Mouse (Mus musculus) limb, embryonic 13.5 days (tissue): Measurements from ENCODE around the gene C1qtnf6. TPM values are rescaled to one million over a fixed set of nuclear protein-coding genes. Genes with fewer than 3 reads are reported as not detected.

Experiments
- ATAC-seq: fragments of 200-750 bp; cut with Nextera tagmentation; 2 replicates; pipeline ENCODE4 v1.8.0; 2017; ENCODE audit warnings: low read depth, moderate number of reproducible peaks, moderate TSS enrichment; ENCODE audit not compliant: low FRiP score
- H3K27ac ChIP-seq: fragments of 300-500 bp; sonication (generic); 2 replicates; pipeline ENCODE4 v1.5.1; 2015; ENCODE audit warnings: inconsistent platforms, mild to moderate bottlenecking, moderate library complexity
- H3K27me3 ChIP-seq: fragments of 300-500 bp; sonication (generic); 2 replicates; pipeline ENCODE4 v1.6.1; 2015; ENCODE audit warnings: mild to moderate bottlenecking, inconsistent platforms
- H3K36me3 ChIP-seq: fragments of 300-500 bp; sonication (generic); 2 replicates; pipeline ENCODE4 v1.6.1; 2015; ENCODE audit warnings: inconsistent platforms, mild to moderate bottlenecking, moderate library complexity
- H3K4me1 ChIP-seq: fragments of 300-500 bp; sonication (generic); 2 replicates; pipeline ENCODE4 v1.6.1; 2015; ENCODE audit warnings: inconsistent platforms
- H3K4me2 ChIP-seq: fragments of 300-500 bp; sonication (generic); replicated peaks from 2 replicates; pipeline ENCODE4 v1.6.1; 2015; ENCODE audit warnings: inconsistent platforms, mild to moderate bottlenecking, moderate library complexity
- H3K4me3 ChIP-seq: fragments of 300-500 bp; sonication (generic); 2 replicates; pipeline ENCODE4 v1.5.1; 2015; ENCODE audit warnings: moderate library complexity, mild to moderate bottlenecking, inconsistent platforms
- H3K9ac ChIP-seq: fragments of 300-500 bp; sonication (generic); 2 replicates; pipeline ENCODE4 v1.6.1; 2015; ENCODE audit warnings: mild to moderate bottlenecking, inconsistent platforms
- H3K9me3 ChIP-seq: fragments of 300-500 bp; sonication (generic); 2 replicates; pipeline ENCODE4 v1.6.1; 2016; ENCODE audit warnings: inconsistent platforms
- WGBS: fragments of 180-500 bp; shearing (Covaris S2); methylation state at CpG from one replicate; pipeline ENCODE4 v1.1.7; 2015; 5-methylcytosine and 5-hydroxymethylcytosine counted together
- polyA plus RNA-seq: library from polyadenylated mRNA; unstranded; fragments of >200 nt; fragmentation: Nextera tagmentation; extraction: Ambion mirVana; gene quantifications from 2 replicates; pipeline ENCODE4 v1.2.1, GENCODE M21; 2015

The C1qtnf6 gene
- 32.2 and 34.6 TPM in 2 replicates for polyA plus RNA-seq

DNA sequence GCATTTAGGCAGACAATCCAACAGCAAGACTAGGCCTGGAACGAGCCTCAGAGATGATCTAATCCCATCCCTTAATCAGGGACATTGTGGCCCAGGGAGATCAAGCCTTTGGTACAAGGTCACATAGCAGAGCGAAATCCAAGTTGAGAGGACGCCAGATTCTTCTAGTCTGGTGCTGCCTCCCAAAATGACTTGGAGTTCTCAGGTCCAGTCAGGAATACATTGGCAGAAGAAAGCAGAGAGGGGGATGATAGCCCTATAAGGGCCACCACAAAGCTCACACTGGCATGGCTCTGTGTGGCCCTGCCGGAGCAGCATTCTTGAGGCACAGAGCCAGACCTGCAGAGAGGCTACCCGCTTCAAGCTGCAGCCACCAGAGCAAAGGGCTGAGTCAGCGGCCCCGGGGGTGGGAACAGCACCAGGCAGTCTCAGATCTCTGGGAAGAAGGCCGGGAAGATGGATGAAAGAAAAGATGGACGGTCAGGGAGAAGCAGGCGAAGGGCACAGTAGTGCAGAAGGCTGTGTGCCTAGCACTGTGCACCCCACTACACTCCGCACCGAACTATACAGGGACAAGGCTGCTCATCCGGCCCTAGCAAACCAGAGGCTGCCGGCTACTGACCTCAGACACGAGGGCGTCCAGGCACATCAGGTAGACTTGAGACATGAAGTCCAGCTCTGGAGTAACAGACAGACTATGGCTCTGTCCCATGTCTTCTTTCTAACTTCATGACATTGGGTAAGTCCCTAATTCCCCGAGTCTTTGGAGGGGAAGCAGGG, at the start of gene C1qtnf6:
C1qtnf6 (minus strand) TSS at position 746 of the 780 bp plus-strand sequence.
- Histone ChIP-seq H3K27ac (peak within 1 kb of the TSS; percentile 76), H3K9me3 (no peaks in the 10 kb centered on the region), H3K4me3 (peak within 1 kb of the TSS; percentile 38), H3K4me1 (peaks cover 44% of the 10 kb centered on the region), H3K27me3 (no peaks in the 10 kb centered on the region), H3K4me2 (peak within 1 kb of the TSS; percentile 61), H3K36me3 (no peaks in the 10 kb centered on the region), H3K9ac (peak within 1 kb of the TSS; percentile 65)
- no peak for ATAC-seq
- 73% methylated on average over 17 of the region's 17 CpGs for WGBS

DNA sequence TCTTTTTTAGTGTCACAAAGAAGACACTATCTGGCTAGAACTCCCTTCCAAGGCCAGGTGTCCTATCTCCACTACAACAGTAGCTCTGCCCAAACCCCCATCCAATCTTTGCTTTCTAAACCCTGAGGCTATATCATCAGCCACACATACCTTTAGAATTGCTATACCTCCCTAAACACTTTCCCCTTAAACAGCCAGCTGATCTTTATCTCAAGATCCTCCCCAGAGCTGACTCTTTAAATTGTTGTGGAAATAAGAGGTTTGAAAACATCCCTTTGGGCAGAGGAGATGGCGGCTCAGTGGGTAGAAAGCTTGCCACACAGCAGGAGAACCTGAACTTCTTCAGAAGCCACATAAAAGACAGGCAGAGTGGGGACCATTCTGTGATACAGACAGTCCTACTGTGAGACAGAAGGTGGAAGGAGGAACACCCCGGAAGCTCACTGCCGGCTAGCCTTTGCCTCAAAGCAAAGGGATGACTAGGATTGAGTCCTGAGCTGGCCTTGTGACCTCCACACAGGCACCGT, 45.1 kb upstream of the C1qtnf6 start:
- H3K27me3 ChIP-seq = peaks cover 19% of the 10 kb centered on the region
- no peaks in the 10 kb centered on the region for H3K36me3 ChIP-seq

DNA sequence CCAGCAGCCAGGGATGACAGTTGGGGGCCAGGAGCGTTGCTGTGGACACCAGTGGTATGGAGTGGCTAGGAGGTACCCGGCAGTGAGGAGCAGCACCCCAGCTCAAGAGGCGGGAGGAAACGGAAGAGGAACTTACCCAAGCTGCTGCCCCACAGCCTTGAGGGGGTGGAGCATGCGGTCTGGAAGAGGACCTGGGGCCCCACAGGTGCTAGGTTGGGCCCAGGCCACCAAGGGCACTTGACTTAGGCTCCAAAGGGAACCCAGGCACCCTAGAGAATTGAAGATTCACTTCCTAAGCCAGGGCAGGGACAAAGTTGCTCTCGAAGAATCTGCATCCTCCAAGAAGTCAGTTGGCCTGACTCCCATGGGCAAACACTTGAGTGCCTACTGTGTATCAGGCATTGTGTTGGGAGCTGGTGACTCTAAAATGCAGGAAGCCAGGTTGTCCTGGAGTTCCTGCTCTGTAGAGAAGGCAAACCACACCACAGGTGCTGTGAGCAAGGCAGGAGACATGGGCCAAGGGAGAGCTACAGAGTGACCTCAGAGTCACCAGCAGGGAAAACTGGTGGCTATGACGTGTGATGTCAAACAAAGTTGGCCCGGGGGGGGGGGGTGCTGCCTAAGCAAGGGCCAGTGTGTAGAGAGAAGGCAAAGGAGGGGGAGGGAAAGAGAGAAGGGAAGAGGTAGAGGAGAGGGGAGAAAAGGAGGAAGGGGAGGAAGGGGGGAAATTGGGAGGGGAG, 41.6 kb upstream of the C1qtnf6 start, which contains the start of gene Rac2:
Rac2 (minus strand) TSS at position 126 of the 740 bp plus-strand sequence.
- Histone ChIP-seq H3K9ac (no peak within 1 kb of the TSS), H3K27ac (no peak within 1 kb of the TSS), H3K4me1 (no peaks in the 10 kb centered on the region), H3K9me3 (no peaks in the 10 kb centered on the region), H3K36me3 (no peaks in the 10 kb centered on the region), H3K4me3 (no peak within 1 kb of the TSS), H3K27me3 (peaks cover 5% of the 10 kb centered on the region), H3K4me2 (no peak within 1 kb of the TSS)
- ATAC-seq = no peak
- WGBS = 78% methylated on average over 8 of the region's 8 CpGs

More for the DNA sequence above, 45.1 kb upstream of the C1qtnf6 start:
- WGBS = 79% methylated on average over 3 of the region's 4 CpGs
- no peak overlapping the region for H3K4me3 ChIP-seq
- peaks cover 15% of the 10 kb centered on the region for H3K4me1 ChIP-seq
- no peak overlapping the region for H3K9ac ChIP-seq
- no peak overlapping the region for H3K27ac ChIP-seq
- H3K4me2 ChIP-seq = no peak overlapping the region
- H3K9me3 ChIP-seq = no peaks in the 10 kb centered on the region
- ATAC-seq = no peak

DNA sequence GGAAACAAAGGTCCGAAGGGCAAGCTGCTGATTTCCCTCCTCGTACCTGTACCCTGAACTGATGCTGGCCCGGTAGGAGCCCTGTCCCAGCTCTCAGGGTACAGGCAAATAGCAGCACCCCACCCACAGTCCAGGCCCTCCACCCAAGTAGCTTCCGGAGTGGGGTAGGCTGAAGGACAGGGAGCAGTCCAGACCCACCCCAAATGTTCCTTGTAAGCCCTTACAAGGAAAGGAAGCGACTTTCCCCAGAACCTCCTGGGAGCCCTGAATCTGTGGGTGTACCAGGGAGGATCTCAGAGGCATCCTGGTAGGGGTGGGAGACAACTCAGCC, 41.0 kb upstream of the C1qtnf6 start:
- Histone ChIP-seq H3K9me3 (no peaks in the 10 kb centered on the region), H3K4me3 (no peak overlapping the region), H3K36me3 (no peaks in the 10 kb centered on the region), H3K4me2 (no peak overlapping the region), H3K27me3 (0 out of 2 replicates have a peak, but pooled peaks cover 4% of the 10 kb centered on the region), H3K27ac (no peak overlapping the region), H3K9ac (no peak overlapping the region), H3K4me1 (no peaks in the 10 kb centered on the region)
- ATAC-seq = no peak
- WGBS = 92% methylated on average over 5 of the region's 5 CpGs

DNA sequence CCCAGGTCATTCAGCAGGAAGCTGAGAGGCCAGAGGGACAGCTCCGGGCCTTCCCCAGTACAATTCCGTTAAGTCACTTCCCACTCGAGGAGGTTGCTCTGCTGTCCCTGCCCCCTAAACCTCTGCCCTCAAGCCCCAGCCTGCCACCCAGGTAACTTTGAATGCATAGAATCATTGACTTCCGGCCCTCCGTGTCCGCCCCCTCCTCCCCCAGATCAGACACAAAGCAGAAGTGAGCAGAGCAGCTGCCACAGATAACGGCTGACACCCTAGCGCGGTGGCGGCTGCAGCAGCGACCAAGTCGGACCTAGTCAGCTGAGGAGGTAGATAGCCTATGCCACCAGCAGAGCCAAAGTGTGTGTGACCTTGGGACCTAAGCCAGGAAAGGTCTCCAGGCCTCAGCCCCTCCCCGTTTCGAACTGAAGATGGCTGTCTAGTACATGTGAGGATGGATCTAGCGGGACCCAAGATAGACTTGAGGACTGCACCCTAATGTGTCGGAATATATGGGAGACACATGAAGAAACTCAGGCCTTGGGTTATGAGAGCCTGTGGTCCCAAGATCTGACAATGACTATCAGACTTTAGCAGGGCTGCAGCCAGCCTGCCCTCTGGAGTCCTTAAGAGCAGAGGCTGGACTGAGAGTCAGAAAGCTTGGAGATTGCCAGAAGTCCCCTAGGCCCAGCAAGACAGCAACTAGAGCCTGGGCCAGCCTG, 40.5 kb upstream of the C1qtnf6 start:
- Histone ChIP-seq H3K36me3 (no peaks in the 10 kb centered on the region), H3K4me2 (no peak overlapping the region), H3K4me3 (no peak overlapping the region), H3K27ac (no peak overlapping the region), H3K9me3 (no peaks in the 10 kb centered on the region), H3K27me3 (0 out of 2 replicates have a peak, but pooled peaks cover 4% of the 10 kb centered on the region), H3K9ac (no peak overlapping the region), H3K4me1 (no peaks in the 10 kb centered on the region)
- WGBS = 62% methylated on average over 16 of the region's 16 CpGs
- ATAC-seq = no peak

DNA sequence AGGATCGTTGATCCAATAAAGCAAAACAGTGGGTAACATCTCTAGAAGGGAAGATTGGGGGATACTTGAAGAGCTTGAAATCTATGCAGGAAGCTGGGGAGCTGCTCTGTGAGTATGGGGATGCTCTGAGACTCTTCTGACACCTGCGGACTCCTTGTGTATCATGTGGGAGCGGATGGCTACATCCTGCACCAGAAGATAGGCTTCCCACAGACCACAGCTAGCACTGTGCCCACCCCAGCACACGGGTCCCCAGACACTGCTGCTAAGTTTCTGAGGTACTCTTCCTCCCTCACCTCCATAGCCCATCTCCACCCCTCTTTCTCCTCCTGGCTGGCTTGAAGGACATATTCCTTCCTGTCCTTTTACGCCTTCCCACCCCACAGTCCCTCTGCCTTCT, 39.0 kb upstream of the C1qtnf6 start:
- 0 out of 2 replicates have a peak, but pooled peaks cover 4% of the 10 kb centered on the region for H3K27me3 ChIP-seq
- H3K4me1 ChIP-seq = no peaks in the 10 kb centered on the region
- 97% methylated on average over 5 of the region's 5 CpGs for WGBS
- no peak overlapping the region for H3K27ac ChIP-seq
- ATAC-seq = no peak
- no peaks in the 10 kb centered on the region for H3K9me3 ChIP-seq
- H3K4me2 ChIP-seq = no peak overlapping the region
- no peak overlapping the region for H3K9ac ChIP-seq
- no peaks in the 10 kb centered on the region for H3K36me3 ChIP-seq
- H3K4me3 ChIP-seq = no peak overlapping the region

DNA sequence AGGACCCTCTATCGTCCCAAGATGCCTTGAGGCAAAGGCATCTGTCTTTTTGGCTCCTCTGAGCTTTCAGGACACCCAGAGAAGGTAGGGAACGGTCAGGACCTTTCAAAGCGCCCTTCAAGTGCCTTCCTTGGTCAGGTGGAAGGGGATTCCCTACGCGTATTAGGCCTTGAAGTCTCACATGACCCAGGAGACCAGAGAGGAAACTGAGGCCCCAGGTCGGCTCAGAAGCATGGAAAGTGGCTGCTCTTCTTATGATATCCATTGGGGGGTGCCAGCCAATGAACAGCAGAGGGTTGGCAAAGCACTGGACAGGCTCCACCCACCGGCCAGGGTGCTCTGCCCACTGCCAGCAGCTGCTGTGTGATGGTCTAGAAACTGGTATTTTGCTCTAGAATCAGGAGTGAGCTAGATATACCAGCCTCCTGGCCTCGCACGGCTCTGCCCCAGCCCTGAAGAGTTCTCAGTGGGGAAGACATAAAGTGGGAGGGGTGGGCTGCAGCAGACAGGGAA, 36.4 kb upstream of the C1qtnf6 start:
- no peaks in the 10 kb centered on the region for H3K9me3 ChIP-seq
- no peak overlapping the region for H3K4me2 ChIP-seq
- no peak overlapping the region for H3K4me3 ChIP-seq
- no peak for ATAC-seq
- no peaks in the 10 kb centered on the region for H3K36me3 ChIP-seq
- WGBS = 70% methylated on average over 9 of the region's 9 CpGs
- no peak overlapping the region for H3K27ac ChIP-seq
- 0 out of 2 replicates have a peak, but pooled peaks cover 4% of the 10 kb centered on the region for H3K27me3 ChIP-seq
- H3K9ac ChIP-seq = no peak overlapping the region
- H3K4me1 ChIP-seq = no peaks in the 10 kb centered on the region

DNA sequence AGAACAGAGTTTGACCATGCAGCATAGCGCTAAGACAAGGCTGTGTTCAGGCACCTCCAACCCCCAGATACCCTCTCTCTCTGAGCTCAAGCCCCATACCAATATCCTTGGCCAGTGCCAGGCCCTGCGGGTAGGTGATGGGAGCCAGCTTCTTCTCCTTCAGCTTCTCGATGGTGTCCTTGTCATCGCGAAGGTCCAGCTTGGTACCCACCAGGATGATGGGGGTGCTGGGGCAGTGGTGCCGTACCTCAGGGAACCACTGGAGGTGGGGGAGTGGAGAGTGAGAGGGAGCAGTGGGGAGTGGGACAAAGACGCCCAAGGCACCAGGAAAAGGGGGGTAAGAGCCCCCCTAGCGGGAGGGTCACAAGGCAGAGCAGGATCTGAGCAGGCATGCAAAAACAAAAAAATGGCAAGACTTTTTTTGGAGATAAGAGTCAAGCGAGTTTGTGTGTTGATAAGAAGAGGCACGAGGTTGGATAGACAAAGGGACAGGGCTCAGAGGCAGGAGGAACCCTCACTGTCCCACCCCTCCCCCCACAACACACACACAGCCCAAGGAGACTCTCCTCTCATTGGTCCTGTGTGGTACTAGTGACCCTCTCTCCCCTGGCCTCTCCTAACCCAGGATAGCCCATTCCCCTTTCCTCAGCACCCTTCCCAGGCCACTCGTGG, 33.7 kb upstream of the C1qtnf6 start:
- Histone ChIP-seq H3K4me1 (no peaks in the 10 kb centered on the region), H3K27me3 (no peaks in the 10 kb centered on the region), H3K27ac (no peak overlapping the region), H3K9me3 (no peaks in the 10 kb centered on the region), H3K36me3 (no peaks in the 10 kb centered on the region), H3K4me2 (no peak overlapping the region), H3K4me3 (no peak overlapping the region), H3K9ac (no peak overlapping the region)
- WGBS = 64% methylated on average over 11 of the region's 11 CpGs
- no peak for ATAC-seq

DNA sequence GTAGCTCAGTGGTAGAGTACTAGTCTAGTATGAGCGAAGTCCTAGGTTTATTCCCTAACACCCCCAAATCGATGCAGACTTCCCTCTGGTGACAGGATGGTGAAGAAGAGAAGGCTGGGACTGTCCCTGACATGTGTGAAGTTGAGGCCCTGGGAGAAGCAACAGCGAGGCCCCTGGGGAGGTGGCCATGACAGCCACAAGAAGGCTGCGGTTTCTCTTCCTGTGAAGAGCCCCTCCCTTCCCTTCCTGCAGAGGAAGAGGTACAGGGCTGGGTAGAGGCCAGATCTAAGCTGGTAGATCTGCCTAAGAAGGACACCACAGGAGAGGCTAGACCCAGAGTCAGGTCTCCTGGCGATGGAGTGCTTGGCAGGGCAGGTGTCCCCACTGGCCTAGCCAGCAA, 32.7 kb upstream of the C1qtnf6 start:
- no peaks in the 10 kb centered on the region for H3K27me3 ChIP-seq
- ATAC-seq = no peak
- no peaks in the 10 kb centered on the region for H3K36me3 ChIP-seq
- 72% methylated on average over 5 of the region's 5 CpGs for WGBS
- no peak overlapping the region for H3K27ac ChIP-seq
- H3K4me3 ChIP-seq = no peak overlapping the region
- H3K9me3 ChIP-seq = no peaks in the 10 kb centered on the region
- no peaks in the 10 kb centered on the region for H3K4me1 ChIP-seq
- no peak overlapping the region for H3K4me2 ChIP-seq
- H3K9ac ChIP-seq = no peak overlapping the region

DNA sequence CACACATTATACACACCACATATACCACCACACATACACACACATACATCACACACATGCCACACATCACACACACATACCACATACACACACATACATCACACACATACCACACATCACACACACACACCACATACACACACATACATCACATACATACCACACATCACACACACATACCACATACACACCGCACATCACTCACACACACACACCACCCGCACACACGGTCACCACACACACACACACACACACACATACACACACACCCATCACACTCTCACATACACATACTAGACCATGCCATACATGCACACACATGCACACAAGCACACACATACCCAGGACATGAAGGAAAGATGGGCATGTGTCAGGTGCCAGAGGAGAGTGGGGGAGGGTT, 32.1 kb upstream of the C1qtnf6 start:
- Histone ChIP-seq H3K27me3 (no peaks in the 10 kb centered on the region), H3K27ac (no peak overlapping the region), H3K4me2 (no peak overlapping the region), H3K9ac (no peak overlapping the region), H3K4me1 (no peaks in the 10 kb centered on the region; the same call in 1 of the 2 replicates), H3K9me3 (no peaks in the 10 kb centered on the region), H3K4me3 (no peak overlapping the region), H3K36me3 (no peaks in the 10 kb centered on the region)
- no peak for ATAC-seq
- 98% methylated on average over 3 of the region's 3 CpGs for WGBS
